Mouse (Mus musculus): Measurements from ENCODE around the gene Slc25a29.

DNA sequence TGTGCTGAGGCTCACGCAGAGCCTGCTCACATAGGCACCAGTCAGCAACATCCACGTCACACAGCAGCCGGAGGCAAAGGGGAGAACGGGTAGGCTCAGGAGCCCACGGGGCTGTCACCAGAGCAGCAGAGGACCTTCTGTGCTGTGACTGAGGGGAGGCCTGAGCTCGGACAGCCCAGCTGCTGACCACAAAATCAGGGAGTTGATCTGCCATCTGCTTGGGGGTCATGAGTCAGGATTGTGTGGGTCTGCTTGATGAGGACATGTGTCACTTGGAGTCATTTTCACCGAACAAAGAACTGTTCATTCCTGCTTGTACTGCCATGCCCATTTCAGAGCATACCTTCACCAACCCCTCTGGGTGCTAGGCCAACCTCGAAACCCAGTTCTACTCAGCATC lies 20.5 kb upstream of the Slc25a29 start:
- no peak for TF ChIP-seq EP300 (optimal IDR thresholded peaks at IDR 0.05)
- no peak for TF ChIP-seq CTCF (IDR thresholded peaks at IDR 0.05; ENCODE audit: low read depth)

All from stomach, postnatal 0 days (tissue).